Comparison of ENCODE assay signal across 27 mouse cellular contexts in genomic region chr5:89991568-89991967, GRCm38 (mm10).
DNase-seq lines count a peak whose midpoint lies in the region; ATAC-seq and TF ChIP-seq lines count a peak whose summit lies in the region.
"Had no signal": no experiment of that assay in that cellular context is flagged by ENCODE, and none has a peak within 500 bp of the region (broad histone marks: within the 10 kb centered on the region; RNA-seq: fewer than 3 reads in every experiment).

No protein-coding gene starts in this region.

- H3K4me3 ChIP-seq in hindbrain, embryonic 16.5 days (ENCODE audit: low read length), result no peak overlapping the region
- no peak overlapping the region for H3K4me3 ChIP-seq in hindbrain, embryonic 13.5 days
- H3K4me3 ChIP-seq in forebrain, postnatal 0 days (ENCODE audit: low read depth, low read length), result no peak overlapping the region
- H3K4me3 ChIP-seq: heart, embryonic 13.5 days; midbrain, embryonic 15.5 days had no signal

- 0 out of 2 replicates have a peak, but pooled peaks cover under 1% of the 10 kb centered on the region for H3K9me3 ChIP-seq in hindbrain, embryonic 16.5 days (ENCODE audit: control insufficient read depth, low read length)
- no peaks in the 10 kb centered on the region for H3K9me3 ChIP-seq in hindbrain, embryonic 13.5 days
- no peaks in the 10 kb centered on the region for H3K9me3 ChIP-seq in forebrain, postnatal 0 days (ENCODE audit: low read length)
- H3K9me3 ChIP-seq: heart, embryonic 13.5 days; midbrain, embryonic 15.5 days had no signal

- ATAC-seq in hindbrain, embryonic 16.5 days, result peak; percentile 52; the same call in 1 of the 2 replicates
- no peak for ATAC-seq in hindbrain, embryonic 13.5 days (ENCODE audit: low FRiP score)
- no peak for ATAC-seq in forebrain, postnatal 0 days
- ATAC-seq in megakaryocyte progenitor cell, adult 5-6 weeks (replicated peaks; ENCODE audit: poor library complexity), result no peak
- ATAC-seq: forebrain, embryonic 14.5 days; midbrain, embryonic 15.5 days had no signal

- no peaks in the 10 kb centered on the region for H3K36me3 ChIP-seq in hindbrain, embryonic 16.5 days (ENCODE audit: control insufficient read depth, insufficient read depth, low read length)
- H3K36me3 ChIP-seq in hindbrain, embryonic 13.5 days, result no peaks in the 10 kb centered on the region
- no peaks in the 10 kb centered on the region for H3K36me3 ChIP-seq in forebrain, postnatal 0 days (ENCODE audit: insufficient read depth)
- H3K36me3 ChIP-seq: G1E; heart, embryonic 13.5 days; midbrain, embryonic 15.5 days had no signal

- H3K4me1 ChIP-seq in hindbrain, embryonic 16.5 days (ENCODE audit: control insufficient read depth, insufficient read depth, low read depth, low read length), result no peaks in the 10 kb centered on the region
- H3K4me1 ChIP-seq in hindbrain, embryonic 13.5 days (replicated peaks), result no peaks in the 10 kb centered on the region
- H3K4me1 ChIP-seq in forebrain, postnatal 0 days (ENCODE audit: insufficient read depth), result no peaks in the 10 kb centered on the region
- H3K4me1 ChIP-seq: heart, embryonic 13.5 days; midbrain, embryonic 15.5 days had no signal

- no peak overlapping the region for H3K4me2 ChIP-seq in hindbrain, embryonic 16.5 days (ENCODE audit: low read length)
- H3K4me2 ChIP-seq in hindbrain, embryonic 13.5 days, result no peak overlapping the region
- no peak overlapping the region for H3K4me2 ChIP-seq in forebrain, postnatal 0 days (ENCODE audit: low read depth)
- H3K4me2 ChIP-seq: heart, embryonic 13.5 days; midbrain, embryonic 15.5 days had no signal

- peak; percentile 73 for DNase-seq in brain, adult 2 months (ENCODE audit: low read depth, low spot score)
- peak; percentile 80 for DNase-seq in cerebellum, adult 11-12 months
- peak; percentile 85 for DNase-seq in cerebellum, adult 9-11 months
- DNase-seq in forebrain, postnatal 0 days, result no peak
- DNase-seq in kidney, postnatal 14 days, result no peak
- DNase-seq: adrenal gland, adult 8-10 months; gastrocnemius, postnatal 25 days; heart, adult 11 months; heart, postnatal 10 days; kidney, adult 18-20 months; kidney, postnatal 4 days; liver; lung, adult 2 months; lung, postnatal 10 days; right cerebral cortex, postnatal 25 days; spleen, adult 18-20 months; thymus, adult 2 months; thymus, postnatal 36 days had no signal

- no peak overlapping the region for H3K9ac ChIP-seq in hindbrain, embryonic 16.5 days (ENCODE audit: low read depth, low read length)
- no peak overlapping the region for H3K9ac ChIP-seq in hindbrain, embryonic 13.5 days
- H3K9ac ChIP-seq in forebrain, postnatal 0 days, result no peak overlapping the region
- H3K9ac ChIP-seq: heart, embryonic 13.5 days; liver, embryonic 14.5 days; midbrain, embryonic 15.5 days had no signal

- H3K27ac ChIP-seq in hindbrain, embryonic 16.5 days (ENCODE audit: low read depth, low read length), result no peak overlapping the region
- H3K27ac ChIP-seq in hindbrain, embryonic 13.5 days, result no peak overlapping the region
- H3K27ac ChIP-seq in forebrain, postnatal 0 days (ENCODE audit: low read depth, low read length), result no peak overlapping the region
- H3K27ac ChIP-seq: heart, embryonic 13.5 days; liver, embryonic 14.5 days; macrophage; midbrain, embryonic 15.5 days had no signal

- WGBS in hindbrain, embryonic 16.5 days, result 80% methylated on average over 2 of the region's 2 CpGs
- 81% methylated on average over 2 of the region's 2 CpGs for WGBS in hindbrain, embryonic 13.5 days
- 68% methylated on average over 2 of the region's 2 CpGs for WGBS in forebrain, postnatal 0 days

- TF ChIP-seq CTCF in forebrain, postnatal 0 days (IDR thresholded peaks at IDR 0.05; ENCODE audit: low read depth), result no peak

- no peaks in the 10 kb centered on the region for H3K27me3 ChIP-seq in hindbrain, embryonic 16.5 days (replicated peaks; ENCODE audit: control insufficient read depth, insufficient read depth, low read length)
- H3K27me3 ChIP-seq in hindbrain, embryonic 13.5 days, result no peaks in the 10 kb centered on the region
- H3K27me3 ChIP-seq in forebrain, postnatal 0 days (ENCODE audit: insufficient read depth, low read length), result no peaks in the 10 kb centered on the region
- H3K27me3 ChIP-seq: heart, embryonic 13.5 days; midbrain, embryonic 15.5 days had no signal

Comparison
In these comparisons a context has a peak if more than half of its experiments do, and no peak if none do; other contexts are left out.
1. DNase-seq: peak in brain, adult 2 months (single experiment), cerebellum, adult 11-12 months (single experiment) and cerebellum, adult 9-11 months (single experiment); none in forebrain, postnatal 0 days (single experiment) and kidney, postnatal 14 days (single experiment).